Mouse (Mus musculus) lung, postnatal 0 days (tissue): ENCODE measurements around the gene Celsr1.

Experiments used
- CTCF ChIP-seq: IDR thresholded peaks from 2 replicates; pipeline ENCODE4 v1.5.1; 2016; ENCODE audit warnings: antibody characterized with exemption, mild to moderate bottlenecking
- EP300 ChIP-seq: IDR thresholded peaks from 2 replicates; pipeline ENCODE4 v1.6.1; 2016; ENCODE audit warnings: antibody characterized with exemption, mild to moderate bottlenecking, control low read depth

GRCm38 (mm10) chr15:85982416-85982775 lies 51.2 kb downstream of the Celsr1 start:
- TF ChIP-seq CTCF (no peak), EP300 (no peak)
